Mouse (Mus musculus) T-helper 1 cell (primary cell): ENCODE results near the gene Gpr27.

Experiments used
- in situ Hi-C: fragments of 300-600 bp; cut with MboI, MseI; formaldehyde crosslinking; loops from one replicate; pipeline ENCODE4 v1.15.1; 2025; ENCODE audit warnings: high pct_unique_total_duplicates

Gene Gpr27

GRCm38 (mm10) chr6:99674482-99674881, 18.0 kb upstream of the Gpr27 start:
- in situ Hi-C loops: no loop called here

DNA sequence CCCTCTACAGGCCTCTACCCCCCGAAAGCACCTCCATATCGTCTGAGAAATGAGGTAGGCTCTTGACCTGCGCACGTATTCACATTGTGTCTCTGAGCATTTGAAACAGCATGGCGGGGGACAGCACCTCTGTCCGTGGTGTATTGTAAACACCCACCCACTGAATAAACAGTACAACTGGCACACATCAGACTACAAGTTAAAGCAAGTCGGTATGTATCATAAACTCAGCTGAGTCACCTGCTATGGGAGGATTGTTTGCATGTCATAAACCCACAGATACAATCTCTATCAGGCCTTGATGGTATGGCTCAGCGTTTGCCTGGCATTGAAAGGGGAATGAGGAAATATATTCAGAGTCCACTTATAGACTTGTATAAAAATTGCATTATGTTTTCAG, 15.2 kb upstream of the Gpr27 start:
- in situ Hi-C loops: no loop called here

GRCm38 (mm10) chr6:99678108-99678507, 14.4 kb upstream of the Gpr27 start:
- in situ Hi-C loops: no loop called here

DNA sequence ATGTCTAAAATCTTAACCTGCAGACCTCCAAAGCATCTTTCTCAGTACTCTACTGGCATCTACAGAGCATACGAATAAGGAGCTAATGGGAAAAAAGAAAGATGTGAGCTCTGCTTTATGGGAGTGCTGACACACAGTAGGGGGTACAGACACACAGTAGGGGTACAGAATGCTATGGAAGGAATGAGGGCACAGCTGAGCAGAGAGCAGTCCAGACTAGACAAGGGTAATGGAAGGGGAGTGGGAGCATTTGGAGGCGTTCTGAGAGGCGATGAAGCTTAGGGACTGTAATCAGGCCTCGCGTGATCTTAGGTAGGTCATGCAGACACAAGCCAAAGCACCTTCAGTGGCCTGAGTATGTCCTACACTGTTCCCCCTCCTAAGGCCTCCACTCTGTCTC, 8.5 kb upstream of the Gpr27 start:
- in situ Hi-C loops: loop anchor here (10.0 kb wide), 1 partner anchor 101 kb away; no protein-coding TSS in a partner anchor

- in situ Hi-C loops: loop anchor here (10.0 kb wide), 1 partner anchor 100 kb away; no protein-coding TSS in a partner anchor
These were observed 7.6 kb upstream of the Gpr27 start for GRCm38 (mm10) chr6:99684899-99685298.

- in situ Hi-C loops: loop anchor here (10.0 kb wide), 1 partner anchor 96 kb away; no protein-coding TSS in a partner anchor
These were observed 4.0 kb upstream of the Gpr27 start for GRCm38 (mm10) chr6:99688513-99688912.

- in situ Hi-C loops: no loop called here
These were observed 743 bp upstream of the Gpr27 start for GRCm38 (mm10) chr6:99691666-99692205.

GRCm38 (mm10) chr6:99692916-99693841, 700 bp downstream of the Gpr27 start:
- in situ Hi-C loops: no loop called here

GRCm38 (mm10) chr6:99700484-99700883, 8.0 kb downstream of the Gpr27 start:
- in situ Hi-C loops: no loop called here

DNA sequence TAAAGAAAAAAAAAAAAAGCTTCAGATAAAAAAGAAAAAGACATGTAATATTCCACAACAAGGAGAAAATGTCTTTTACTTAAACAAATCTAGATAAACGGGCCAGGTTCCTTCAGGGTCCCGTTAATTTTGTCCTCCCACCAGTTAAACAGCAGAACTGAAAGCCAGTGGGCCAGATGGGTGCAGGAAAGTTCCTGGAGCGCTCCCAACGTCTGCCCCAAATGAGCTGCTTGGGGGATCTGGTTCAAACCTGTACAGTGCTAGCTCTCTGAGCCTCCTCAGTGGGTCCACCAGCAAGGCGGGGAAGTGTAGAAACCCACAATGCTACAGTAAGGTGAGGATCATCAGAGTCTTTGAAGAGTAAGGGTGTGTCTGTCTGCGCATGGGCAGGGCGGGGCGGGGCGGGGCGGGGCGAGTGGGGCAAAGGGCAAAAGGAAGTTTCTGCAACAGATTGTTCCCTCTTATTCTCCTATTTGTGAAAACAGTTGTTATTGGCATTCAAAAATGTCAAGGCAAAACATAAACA, 19.2 kb downstream of the Gpr27 start:
- in situ Hi-C loops: no loop called here

DNA sequence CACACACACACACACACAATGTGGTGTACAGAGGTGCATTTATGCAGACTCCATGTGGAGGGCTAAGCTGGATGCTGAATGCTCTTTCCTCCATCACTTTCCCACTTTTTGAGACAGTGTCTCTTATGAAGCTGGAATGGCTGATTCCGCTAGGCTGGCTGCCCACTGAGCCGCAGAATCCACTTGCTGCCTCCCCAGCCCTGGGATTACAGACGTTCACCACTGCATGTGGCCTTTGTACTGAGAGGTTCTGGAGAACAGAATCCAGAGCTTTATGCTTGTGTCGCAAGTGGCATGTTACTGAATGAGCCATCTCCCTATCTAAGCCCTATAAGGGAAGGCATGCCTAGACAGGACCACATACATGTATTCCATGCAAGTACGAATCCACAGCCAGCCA, 20.8 kb downstream of the Gpr27 start:
- in situ Hi-C loops: no loop called here

- in situ Hi-C loops: no loop called here
These were observed 22.7 kb downstream of the Gpr27 start for GRCm38 (mm10) chr6:99715191-99715590.

DNA sequence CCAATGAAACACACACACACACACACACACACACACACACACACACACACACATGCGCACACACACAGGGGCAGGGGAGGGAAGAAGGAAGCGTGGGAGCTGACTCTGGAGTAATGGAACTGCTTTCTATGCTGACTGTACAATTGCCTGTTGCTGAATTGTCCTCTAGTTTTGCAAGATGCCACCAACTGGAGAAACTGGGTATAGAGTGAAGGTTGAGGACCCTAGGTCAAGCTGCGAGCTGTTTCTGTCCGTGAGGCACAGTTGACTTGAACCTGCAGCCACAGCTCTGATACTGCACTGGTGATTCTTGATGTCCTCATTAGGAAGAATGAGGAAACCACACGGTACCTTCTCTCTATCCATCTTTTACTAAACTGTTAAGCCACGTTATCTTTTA, 23.4 kb downstream of the Gpr27 start:
- in situ Hi-C loops: no loop called here

DNA sequence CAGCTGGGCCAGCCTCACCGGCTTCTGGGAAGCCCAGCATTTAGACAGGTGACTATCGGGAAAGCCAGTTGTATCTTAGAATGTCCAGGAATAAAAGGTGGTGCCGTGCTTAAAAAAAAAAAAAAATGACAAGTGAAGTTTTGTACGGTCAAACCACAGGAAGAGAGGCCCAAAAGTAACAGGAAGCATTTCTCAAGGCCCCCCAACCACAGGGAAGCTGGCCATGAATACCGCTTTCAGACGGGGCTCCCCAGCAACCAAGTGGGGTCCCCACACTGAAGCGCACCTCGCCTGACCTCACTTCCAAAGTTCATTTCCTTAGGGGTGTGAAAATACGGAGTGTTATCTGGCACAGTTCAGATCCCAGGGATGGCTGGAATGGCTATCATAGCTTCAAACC, 28.6 kb downstream of the Gpr27 start:
- in situ Hi-C loops: no loop called here

DNA sequence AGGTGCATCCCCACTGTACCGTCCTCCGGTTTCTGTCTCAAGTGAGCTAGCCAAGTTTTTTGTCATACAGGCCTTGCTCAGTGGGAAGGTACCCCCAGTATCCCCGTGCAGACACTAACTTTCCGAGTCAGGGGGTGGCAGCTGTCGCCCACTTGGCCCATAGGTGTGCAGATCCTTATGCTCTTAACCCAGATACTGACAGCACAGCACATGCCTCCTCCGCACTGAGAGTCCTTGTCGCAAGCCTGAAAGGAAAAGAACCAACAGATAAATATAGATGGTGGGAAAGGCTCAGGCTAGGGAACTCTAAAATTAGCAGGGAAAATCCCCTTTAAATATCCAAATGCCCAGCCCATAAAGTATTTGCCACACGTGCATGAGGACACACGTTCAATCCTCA, 29.9 kb downstream of the Gpr27 start:
- in situ Hi-C loops: no loop called here

DNA sequence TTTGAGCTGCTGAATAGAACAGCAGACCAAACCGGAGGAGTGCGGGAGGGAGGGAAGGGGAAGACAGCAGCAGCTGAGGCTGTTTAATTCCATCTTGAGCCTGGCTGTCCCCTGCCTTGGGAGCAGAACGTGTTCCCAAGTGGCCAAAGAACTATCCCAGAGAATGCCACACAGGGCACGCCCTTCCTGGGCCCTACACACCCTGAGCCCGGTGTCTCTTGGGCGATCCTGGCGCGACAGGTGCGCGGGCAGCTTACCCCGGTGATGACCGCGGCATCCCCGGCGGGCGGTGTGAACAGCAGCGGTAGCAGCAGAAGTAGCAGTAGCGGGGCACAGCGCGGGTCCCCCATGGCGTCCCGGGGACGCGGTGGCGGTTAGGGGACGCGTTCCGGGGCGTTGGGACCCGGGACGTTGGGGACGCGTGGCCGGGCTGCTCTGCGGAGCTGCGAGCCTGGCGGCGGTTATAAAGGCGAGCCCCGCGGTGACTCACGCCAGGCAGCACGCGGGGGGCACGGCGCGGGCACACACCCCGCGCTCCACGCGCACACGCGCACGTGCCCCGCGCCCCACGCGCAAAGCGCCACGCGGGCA, 33.6 kb downstream of the Gpr27 start, which contains the start of gene Prok2:
Gene Prok2 (minus strand): TSS at position 422 of the 591 bp plus-strand sequence.
- in situ Hi-C loops: no loop called here

DNA sequence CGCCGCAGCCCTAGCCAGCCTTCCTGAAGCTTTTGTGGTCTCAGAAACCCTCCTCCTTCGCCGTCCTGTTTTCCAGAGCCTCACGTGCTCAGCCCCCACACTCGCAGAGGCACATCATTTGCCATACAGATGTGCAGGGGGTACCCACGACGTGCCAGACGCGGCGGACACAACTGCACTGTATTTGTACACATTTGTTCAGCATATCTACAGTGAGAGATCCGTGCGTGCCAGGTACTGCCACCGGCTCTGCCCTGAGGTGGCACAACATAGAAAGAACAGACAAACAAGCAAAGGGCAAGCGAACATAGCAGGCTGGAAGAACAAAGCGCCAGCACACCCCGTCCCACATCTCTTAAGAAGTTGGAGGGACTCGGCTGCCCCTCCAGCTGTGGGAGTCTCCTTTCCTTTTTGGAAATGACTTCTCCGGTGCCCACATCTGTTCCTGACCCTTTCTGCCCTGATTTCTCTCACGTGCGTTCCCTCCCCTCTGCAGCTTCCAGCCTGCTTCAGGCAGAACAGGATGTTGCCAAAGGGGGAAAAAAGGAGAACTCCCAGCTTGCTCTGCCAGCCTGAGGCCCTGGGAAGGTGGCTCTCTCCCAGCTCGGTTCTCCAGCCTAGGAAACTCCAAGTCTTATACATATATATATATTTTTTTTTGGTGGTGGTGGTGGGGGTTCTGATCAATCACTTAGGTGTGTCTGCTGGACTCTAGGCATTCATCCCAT, 34.3 kb downstream of the Gpr27 start:
- in situ Hi-C loops: no loop called here

- in situ Hi-C loops: no loop called here
These were observed 37.4 kb downstream of the Gpr27 start for GRCm38 (mm10) chr6:99729853-99730252.

DNA sequence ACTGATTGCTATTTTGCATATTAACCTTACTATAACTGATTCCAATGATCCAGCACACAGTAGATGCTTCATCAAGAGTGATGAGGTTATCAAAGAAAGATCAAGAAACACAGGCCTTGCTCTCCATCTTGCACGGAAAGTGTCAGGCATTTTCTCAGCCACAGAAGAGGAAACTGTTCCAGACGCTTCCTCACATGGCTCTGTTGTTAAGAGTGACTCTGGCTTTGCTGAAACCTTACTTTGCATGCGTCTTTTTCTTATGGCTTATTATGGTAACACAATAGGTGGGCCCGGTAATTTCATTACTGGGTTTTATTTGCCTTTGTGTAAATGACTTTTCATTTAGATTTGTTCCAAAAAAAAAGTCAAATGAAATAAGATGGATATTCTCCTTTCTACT, 39.4 kb downstream of the Gpr27 start:
- in situ Hi-C loops: no loop called here

DNA sequence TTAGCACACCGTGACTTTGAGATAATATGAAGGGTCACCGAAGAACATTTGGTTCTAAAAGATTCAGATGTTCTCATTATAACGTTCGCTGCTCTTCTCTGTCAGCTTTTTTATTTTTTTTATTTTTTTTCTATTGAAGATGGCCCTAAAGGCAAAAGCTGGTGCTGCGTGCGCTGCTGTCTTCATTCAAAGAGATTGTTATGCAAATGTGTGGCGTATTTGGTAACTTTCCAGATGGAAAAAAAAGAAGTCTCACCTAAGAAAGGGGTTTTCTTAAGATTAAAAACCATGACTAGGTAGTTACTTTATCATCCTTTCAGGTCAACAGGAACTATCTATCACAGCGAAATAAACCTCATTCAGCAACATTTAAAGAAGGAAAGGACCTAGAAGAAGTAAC, 40.2 kb downstream of the Gpr27 start:
- in situ Hi-C loops: no loop called here

DNA sequence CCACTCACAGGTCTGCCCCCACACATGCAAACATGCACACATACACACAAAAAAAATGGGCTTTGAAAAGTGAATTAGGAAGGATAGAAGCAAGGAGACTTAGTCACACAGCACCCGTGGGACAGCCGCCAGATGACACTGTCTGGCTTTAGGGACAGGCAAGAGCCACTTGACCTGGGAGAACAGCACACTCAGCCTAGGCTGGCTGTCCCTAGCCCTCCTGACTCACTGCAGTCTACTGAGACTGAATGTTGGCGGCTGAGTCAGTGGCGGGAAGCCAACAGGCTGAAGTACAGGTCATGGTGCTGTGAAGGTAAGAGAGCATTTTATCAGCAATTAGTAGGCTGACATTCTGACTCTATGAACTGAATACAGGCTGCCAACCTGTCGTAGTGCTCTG, 42.2 kb downstream of the Gpr27 start:
- in situ Hi-C loops: no loop called here

DNA sequence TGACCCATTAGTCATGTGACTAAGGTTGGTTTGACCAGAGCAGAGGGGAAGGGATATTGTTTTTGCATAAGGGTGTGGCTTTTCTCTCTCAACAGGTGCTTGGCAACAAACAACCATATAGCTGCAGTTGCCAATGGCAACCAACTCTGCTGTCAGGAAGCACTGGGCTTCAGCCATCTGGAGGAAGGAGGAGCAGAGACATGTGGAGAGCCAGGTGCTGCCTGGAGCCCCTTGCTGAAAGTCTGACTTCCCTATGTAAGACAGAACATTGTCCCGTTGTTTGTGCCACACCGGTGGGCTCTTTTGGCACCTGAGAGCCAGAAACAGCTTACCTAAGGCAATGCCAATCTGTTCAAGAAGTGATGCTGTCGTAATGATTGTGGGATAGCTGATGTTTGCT, 50.4 kb downstream of the Gpr27 start:
- in situ Hi-C loops: no loop called here
